Mouse (Mus musculus): ENCODE data around the gene Spata5.

DNA sequence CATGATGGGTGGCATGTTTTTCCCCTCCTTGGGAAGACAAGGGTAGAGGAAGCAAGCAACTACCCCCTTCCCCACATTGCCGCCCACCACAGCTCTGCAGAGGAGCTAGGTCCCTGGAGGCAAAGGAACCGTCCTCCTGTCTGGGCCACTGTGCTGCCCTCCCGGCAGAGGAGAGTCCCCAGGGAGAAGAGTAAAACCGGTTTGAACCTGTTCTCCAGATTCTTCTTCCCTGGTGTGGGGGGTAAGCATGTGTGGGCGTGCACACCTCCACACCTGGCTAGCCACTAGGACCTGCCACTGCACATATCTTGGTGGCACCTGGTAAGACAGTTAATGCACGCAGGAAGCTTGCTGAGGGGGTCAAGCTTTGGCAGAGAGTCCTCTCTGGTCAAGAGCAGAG is 176.8 kb downstream of the Spata5 start:
- no peak for TF ChIP-seq CTCF (IDR thresholded peaks at IDR 0.05; ENCODE audit: low read depth)
- TF ChIP-seq EP300 (IDR thresholded peaks at IDR 0.05; ENCODE audit: low read depth): no peak

Data from heart, postnatal 0 days (tissue).